Mouse (Mus musculus) adrenal gland (tissue): ENCODE results near the gene Zfp85.
"Not testable (repeated sequence)": the region's sequence is repeated elsewhere in the genome, so short reads cannot be mapped to it uniquely, and the experiment has no call there.

ENCODE experiments used
- intact Hi-C: fragments of 180-260 bp; cut with DNase I; formaldehyde crosslinking; loops from one replicate; pipeline ENCODE4 v1.15.1; 2025
- long read RNA-seq, 2 experiments: library from polyadenylated mRNA; unstranded; transcript quantifications; one replicate each; pipeline ENCODE4 v2.0.0; 2020; ENCODE audit warnings: borderline replicate concordance in 1 of 2; ENCODE audit not compliant: insufficient replicate concordance in 1 of 2

Zfp85 gene
- long read RNA-seq, experiment 1, partial matches to known transcripts, result 0 of 3 reads
- long read RNA-seq, experiment 1, other reads (novel, unspliced or antisense), result 1 of 3 reads
- long read RNA-seq, experiment 2, partial matches to known transcripts, result 1 of 6 reads
- long read RNA-seq, experiment 2, other reads (novel, unspliced or antisense), result 2 of 6 reads

DNA sequence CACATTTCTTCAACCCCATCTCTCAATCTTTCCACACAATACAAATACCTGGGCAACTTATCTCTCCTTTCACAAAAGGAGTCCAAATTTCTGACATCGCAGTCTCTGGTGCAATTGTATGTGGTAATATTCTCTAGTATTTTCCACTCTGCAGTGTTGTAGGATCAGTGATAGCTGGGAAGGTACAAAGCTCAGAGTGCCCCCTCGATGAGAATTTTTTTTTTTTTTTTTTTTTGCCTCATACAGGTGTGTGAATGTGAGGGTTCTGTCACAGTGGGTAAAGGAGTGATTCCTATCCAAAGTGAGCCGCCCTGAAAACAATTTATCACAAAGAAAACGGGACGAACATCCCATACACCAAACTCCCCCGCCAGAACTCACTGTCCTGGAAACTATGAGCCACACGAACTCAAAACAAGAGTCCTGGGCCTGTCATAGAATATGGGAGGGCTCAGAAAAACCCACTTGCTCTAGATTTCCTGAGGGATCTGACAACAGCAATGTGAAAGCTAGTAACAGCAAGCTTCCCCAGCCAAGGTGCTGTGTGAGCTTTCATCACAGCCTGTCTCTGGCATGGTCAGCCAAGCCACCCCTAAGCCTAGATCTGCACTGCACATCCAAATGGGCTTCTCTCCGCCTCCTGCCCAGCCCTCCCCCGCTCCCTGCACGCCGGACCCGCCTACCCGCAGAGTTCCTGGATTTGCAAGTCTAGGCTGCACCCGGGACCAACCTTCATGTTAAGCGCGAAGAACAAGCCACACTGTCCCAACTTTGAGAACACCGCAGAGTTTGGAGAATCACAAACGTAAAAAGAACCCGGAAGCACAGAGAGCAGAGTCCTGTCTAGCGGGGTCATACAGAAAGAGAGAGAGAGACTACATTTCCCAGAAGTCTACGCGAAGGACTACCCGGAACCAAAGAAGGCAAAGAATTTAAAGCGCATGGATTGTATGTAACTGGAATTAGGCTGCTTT is at the start of gene Zfp85:
Gene Zfp85 (minus strand): TSS at position 896 of the 974 bp plus-strand sequence.
- intact Hi-C loops, result no loop called here

GRCm38 (mm10) chr13:67799151-67799550 is 44.1 kb upstream of the Zfp85 start:
- intact Hi-C loops, result not testable (repeated sequence)

DNA sequence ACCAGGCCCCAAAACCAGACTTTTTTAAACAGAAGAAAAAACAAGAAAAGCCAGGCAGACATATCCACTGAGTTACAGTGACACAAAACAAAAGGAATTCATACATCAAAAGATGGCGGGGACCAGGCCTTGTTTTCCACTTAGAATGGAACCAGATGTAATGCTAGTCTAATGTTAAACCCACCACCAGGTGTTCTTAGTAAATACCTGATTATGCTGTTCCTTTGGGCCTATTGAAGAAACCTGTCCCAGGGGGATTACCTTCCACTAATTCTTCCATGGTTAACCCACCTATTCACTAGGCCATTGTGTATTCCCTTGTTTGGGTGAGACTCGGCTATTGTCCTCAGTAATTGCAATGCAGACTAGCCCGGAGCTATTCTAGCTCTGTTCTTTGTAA is 43.6 kb upstream of the Zfp85 start:
- intact Hi-C loops, result no loop called here

DNA sequence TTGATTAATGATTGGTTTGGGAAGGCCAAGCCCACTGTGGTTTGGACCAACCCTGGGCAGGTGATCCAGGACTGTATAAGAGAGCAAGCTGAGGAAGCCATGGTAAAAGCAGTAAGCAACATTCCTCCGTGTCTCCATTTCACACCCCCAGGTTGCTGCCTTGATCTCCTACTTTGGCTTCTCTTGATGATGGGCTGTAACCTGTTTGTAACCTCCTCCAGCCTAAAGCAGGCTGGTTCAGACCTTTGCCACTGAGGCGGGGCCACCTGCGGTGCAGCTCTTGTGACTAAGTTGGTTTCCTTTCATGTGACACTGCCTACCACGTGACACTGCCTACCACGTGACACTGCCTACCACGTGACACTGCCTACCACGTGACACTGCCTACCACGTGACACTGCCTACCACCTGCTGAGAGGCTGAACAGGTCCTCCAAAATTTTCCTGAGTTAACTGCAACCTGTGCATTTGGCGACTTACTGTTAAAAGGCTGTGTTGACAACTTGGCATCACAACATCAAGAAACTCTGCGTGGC is 37.0 kb upstream of the Zfp85 start:
- intact Hi-C loops, result no loop called here

GRCm38 (mm10) chr13:67779265-67780221 is 24.5 kb upstream of the Zfp85 start, which contains the start of gene Zfp493:
TSS of gene Zfp493 (plus strand) at chr13:67779693.
- intact Hi-C loops, result loop anchor here (5.0 kb wide), 1 partner anchor 33 kb away; the partner anchor contains the start of gene Zfp273

GRCm38 (mm10) chr13:67763031-67763768 is 8.2 kb upstream of the Zfp85 start:
- intact Hi-C loops, result no loop called here

DNA sequence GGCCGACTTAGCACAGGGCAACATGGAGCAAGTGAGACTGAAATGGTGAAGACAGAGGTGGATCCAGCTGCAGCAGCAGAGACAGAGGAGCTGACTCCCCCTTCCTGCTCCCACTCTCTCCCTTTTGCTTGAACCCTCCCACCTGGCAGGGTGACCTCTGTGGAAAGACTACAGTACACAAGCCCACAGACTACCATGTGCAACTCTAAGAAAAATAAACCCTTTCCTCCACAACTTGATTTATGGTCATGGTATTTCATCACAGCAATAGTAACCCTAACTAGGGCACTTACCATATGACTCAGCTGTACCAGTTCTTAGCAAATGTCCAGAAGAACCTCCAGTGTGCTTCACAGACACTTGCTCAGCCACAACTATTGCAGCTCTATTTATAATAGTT is 4.9 kb upstream of the Zfp85 start:
- intact Hi-C loops, result no loop called here

- intact Hi-C loops, result no loop called here
Observed at GRCm38 (mm10) chr13:67755761-67756160, 733 bp upstream of the Zfp85 start.

GRCm38 (mm10) chr13:67743896-67744295 is 11.1 kb downstream of the Zfp85 start:
- intact Hi-C loops, result no loop called here

DNA sequence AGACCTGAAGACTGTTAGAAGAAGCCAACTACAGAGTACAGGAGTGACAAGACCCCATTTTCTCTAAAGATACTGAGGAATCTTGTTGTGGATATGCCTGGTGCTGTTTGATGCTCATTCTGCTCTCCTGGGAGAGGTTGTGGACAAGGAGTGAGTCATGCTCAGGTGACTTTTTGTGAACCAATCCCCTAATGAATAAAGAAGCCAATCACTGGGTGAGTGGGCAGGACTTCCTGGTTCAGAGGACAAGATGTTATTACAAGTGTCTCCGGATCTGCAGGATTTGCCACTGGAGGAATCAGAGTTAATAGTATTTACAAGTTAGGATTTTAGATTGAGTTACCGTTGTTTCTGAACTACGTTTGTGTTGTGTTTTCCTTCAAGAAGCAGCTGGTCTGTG is 12.1 kb downstream of the Zfp85 start:
- intact Hi-C loops, result no loop called here

GRCm38 (mm10) chr13:67734391-67734790 is 20.6 kb downstream of the Zfp85 start:
- intact Hi-C loops, result not testable (repeated sequence)

DNA sequence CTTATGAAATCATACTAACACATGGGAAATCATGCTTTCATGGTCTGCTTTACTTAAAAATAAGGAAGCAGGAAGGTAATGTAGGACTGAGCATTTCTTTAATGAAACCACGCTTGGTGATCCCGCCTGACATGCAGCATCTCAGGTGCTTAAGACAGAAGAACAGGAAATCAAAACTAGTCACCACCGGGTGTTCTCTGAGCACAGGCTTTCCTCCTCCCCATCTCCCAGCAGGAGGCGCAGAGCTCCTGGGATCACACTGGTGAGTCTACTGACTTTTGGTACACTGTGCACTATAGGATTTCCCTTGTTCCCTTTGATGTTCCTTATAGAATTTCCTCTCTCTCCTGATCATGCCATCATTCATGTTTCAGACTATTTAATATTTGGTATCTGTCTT is 25.6 kb downstream of the Zfp85 start:
- intact Hi-C loops, result loop anchor here (10.0 kb wide), 2 partner anchors 95 to 105 kb away; partner anchors contain the start of genes Gm10037, Gm49345 and Zfp729a

DNA sequence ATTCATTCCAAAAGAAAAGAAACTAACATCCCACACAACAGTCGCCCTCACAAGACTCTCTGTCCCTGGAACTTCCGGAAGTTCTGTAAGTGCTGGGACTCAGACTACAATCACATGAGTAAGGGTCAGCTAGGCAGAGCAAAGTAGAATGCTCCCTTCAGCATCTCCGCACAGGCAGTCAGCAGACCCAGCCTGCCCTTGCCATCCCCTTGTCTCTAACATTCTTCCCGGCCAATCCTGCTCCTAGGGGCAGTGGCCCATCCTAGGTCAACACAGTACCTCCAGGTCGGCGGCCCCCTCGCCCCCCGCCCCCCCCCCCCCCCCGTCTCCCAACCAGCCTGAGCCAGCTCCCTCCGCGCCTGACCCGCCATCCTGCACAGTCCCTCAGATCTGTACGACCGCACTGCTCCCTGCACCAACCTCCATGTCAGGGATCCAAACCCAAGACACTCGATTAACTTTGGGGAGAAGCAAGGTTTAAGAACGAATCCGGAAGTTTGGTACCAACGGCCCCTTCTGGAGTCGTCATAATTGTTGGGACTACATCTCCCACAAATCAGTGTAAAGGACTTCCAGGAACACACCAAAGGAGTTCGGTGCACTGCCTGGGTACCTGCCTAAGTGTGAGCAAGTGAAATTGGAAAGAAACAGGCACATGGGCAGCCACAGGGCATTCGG is 26.2 kb downstream of the Zfp85 start, which contains the start of gene Zfp65:
Gene Zfp65 (minus strand): TSS at position 533 of the 678 bp plus-strand sequence.
- intact Hi-C loops, result loop anchor here (10.0 kb wide), 2 partner anchors 94 to 106 kb away; partner anchors contain the start of genes Gm10037, Gm49345 and Zfp729a

DNA sequence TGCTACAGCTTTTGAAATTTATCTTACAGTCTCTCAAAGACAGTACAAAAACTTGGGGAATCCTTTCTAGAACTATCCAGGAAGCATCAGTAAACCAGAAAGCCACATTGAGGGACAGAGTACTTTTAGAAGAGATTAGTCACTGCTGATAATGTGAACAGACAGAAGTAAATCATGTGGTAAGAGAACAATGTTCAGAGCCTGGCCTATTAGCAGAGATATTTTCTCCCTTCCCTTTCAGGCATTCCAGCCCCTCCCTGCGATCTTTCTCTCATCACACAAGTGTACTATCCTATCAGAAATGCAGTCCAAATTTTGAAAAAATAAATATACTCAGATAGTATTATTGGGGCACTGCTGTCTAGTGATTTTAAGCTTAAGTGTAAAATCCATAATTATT is 26.9 kb downstream of the Zfp85 start:
- intact Hi-C loops, result loop anchor here (10.0 kb wide), 2 partner anchors 93 to 107 kb away; partner anchors contain the start of genes Gm10037, Gm49345 and Zfp729a

- intact Hi-C loops, result loop anchor here (10.0 kb wide), 2 partner anchors 91 to 109 kb away; partner anchors contain the start of genes Gm10037, Gm49345 and Zfp729a
Observed at GRCm38 (mm10) chr13:67725331-67725730, 29.7 kb downstream of the Zfp85 start.

GRCm38 (mm10) chr13:67723848-67724479 is 31.1 kb downstream of the Zfp85 start:
- intact Hi-C loops, result loop anchor here (5.0 to 10.0 kb wide), 3 partner anchors 42 to 111 kb away; partner anchors contain the start of genes Gm10037, Gm49345 and Zfp729a
